In the genomic region with DNA sequence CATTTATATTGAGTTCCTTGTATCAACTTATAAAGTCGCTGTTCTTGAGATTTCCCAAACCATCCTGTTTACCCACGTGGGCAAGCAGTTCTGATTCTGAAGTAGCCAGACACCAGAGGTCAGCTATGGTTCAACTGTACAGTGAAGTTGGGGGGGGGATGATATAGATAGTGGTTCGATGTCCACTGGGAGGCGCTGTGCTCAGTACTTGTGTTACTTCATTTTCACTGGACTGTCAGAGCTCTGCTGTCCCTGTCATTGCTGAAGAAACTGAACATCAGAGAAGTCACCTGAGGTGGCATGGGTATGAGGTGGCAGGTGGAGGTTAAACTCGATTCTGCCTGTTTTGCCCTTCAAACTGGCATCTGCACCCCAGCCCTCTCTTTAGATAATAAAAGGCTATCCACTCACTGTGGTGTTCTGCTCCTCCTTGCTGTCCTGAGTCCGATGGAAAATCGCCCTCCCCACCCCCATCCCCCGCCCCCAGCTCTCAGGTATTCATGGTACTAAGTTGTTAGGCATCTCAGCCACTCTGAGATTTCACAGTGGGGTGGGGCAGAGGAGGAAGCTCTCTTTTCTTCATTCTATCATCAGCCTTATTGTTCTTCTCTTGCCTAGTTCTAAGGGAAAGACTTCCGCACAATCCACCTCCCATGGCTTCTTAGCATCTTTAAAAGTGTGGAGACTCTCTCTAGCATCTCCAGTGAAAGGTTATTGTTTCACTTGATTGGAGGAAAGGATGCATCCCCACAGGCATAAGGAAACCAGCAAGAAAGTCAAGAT, we compare ENCODE assay signal across 23 mouse cellular contexts.
DNase-seq lines count a peak whose midpoint lies in the region; ATAC-seq and TF ChIP-seq lines count a peak whose summit lies in the region.
"Had no signal": no experiment of that assay in that cellular context is flagged by ENCODE, and none has a peak within 500 bp of the region (broad histone marks: within the 10 kb centered on the region; RNA-seq: fewer than 3 reads in every experiment).

No protein-coding gene starts in this region.

- no peak for TF ChIP-seq EP300 in liver, embryonic 14.5 days (IDR thresholded peaks at IDR 0.05; ENCODE audit: low read depth)

- intact Hi-C loops in heart, postnatal 36 days (cut with DNase I): loop anchor here (10.0 kb wide), 1 partner anchor 879 kb away; no protein-coding TSS in a partner anchor

- no peak overlapping the region for H3K9ac ChIP-seq in liver, embryonic 14.5 days (replicated peaks)
- H3K9ac ChIP-seq in liver, embryonic 12.5 days: no peak overlapping the region
- H3K9ac ChIP-seq: embryonic facial prominence, embryonic 13.5 days; hindbrain, embryonic 14.5 days; limb, embryonic 13.5 days; liver, embryonic 15.5 days had no signal

- no peaks in the 10 kb centered on the region for H3K36me3 ChIP-seq in liver, embryonic 14.5 days (replicated peaks; ENCODE audit: control insufficient read depth, insufficient read depth, low read depth)
- no peaks in the 10 kb centered on the region for H3K36me3 ChIP-seq in liver, embryonic 12.5 days
- H3K36me3 ChIP-seq: embryonic facial prominence, embryonic 13.5 days; G1E; heart, embryonic 10.5 days; liver, embryonic 15.5 days had no signal

- no peaks in the 10 kb centered on the region for H3K9me3 ChIP-seq in liver, embryonic 14.5 days (ENCODE audit: control insufficient read depth, low read length)
- no peaks in the 10 kb centered on the region for H3K9me3 ChIP-seq in liver, embryonic 12.5 days (replicated peaks)
- H3K9me3 ChIP-seq: embryonic facial prominence, embryonic 13.5 days; heart, embryonic 10.5 days; limb, embryonic 13.5 days; liver, embryonic 15.5 days had no signal

- H3K4me1 ChIP-seq in liver, embryonic 14.5 days (replicated peaks; ENCODE audit: control insufficient read depth in 2 of 2, insufficient read depth in 2 of 2, low read length in 1 of 2): no peaks in the 10 kb centered on the region
- no peaks in the 10 kb centered on the region for H3K4me1 ChIP-seq in liver, embryonic 12.5 days
- H3K4me1 ChIP-seq: embryonic facial prominence, embryonic 13.5 days; heart, embryonic 10.5 days; limb, embryonic 13.5 days; liver, embryonic 15.5 days had no signal

- no peak for ATAC-seq in liver, embryonic 14.5 days (ENCODE audit: insufficient read depth)
- no peak for ATAC-seq in liver, embryonic 12.5 days
- no peak; the same call in 1 of the 2 replicates for ATAC-seq in megakaryocyte progenitor cell, adult 5-6 weeks (replicated peaks; ENCODE audit: poor library complexity)
- ATAC-seq: forebrain, embryonic 16.5 days; midbrain, embryonic 16.5 days had no signal

- 0 out of 2 replicates have a peak, but pooled peaks have one; percentile 13 for TF ChIP-seq CTCF in liver, embryonic 14.5 days (IDR thresholded peaks at IDR 0.05; ENCODE audit: low read depth)

- no peak overlapping the region for H3K27ac ChIP-seq in liver, embryonic 14.5 days
- no peak overlapping the region for H3K27ac ChIP-seq in liver, embryonic 12.5 days
- H3K27ac ChIP-seq: embryonic facial prominence, embryonic 13.5 days; heart, embryonic 10.5 days; hindbrain, embryonic 14.5 days; limb, embryonic 13.5 days; liver, embryonic 15.5 days; stomach, postnatal 0 days had no signal

- H3K27me3 ChIP-seq in liver, embryonic 14.5 days (ENCODE audit: control insufficient read depth, insufficient read depth, low read length): no peaks in the 10 kb centered on the region
- H3K27me3 ChIP-seq in liver, embryonic 12.5 days (replicated peaks): no peaks in the 10 kb centered on the region
- H3K27me3 ChIP-seq: embryonic facial prominence, embryonic 13.5 days; limb, embryonic 13.5 days; liver, embryonic 15.5 days had no signal

- H3K4me2 ChIP-seq in liver, embryonic 14.5 days (ENCODE audit: low read depth): no peak overlapping the region
- no peak overlapping the region for H3K4me2 ChIP-seq in liver, embryonic 12.5 days
- H3K4me2 ChIP-seq: embryonic facial prominence, embryonic 13.5 days; hindbrain, embryonic 14.5 days; limb, embryonic 13.5 days; liver, embryonic 15.5 days had no signal

- peak; percentile 6 for DNase-seq in heart, postnatal 4 days
- DNase-seq in heart, postnatal 36 days: no peak
- no peak for DNase-seq in liver, embryonic 14.5 days (ENCODE audit: low read depth in 3 of 3, low spot score in 3 of 3)
- peak; percentile 11 for DNase-seq in thymus, postnatal 4 days
- DNase-seq in thymus, postnatal 14 days: no peak
- DNase-seq in c-Kit-positive CD71-positive TER-119-negative erythroid progenitor cells, embryonic 14.5 days (ENCODE audit: low read depth): peak; percentile 4
- DNase-seq: cerebellum, adult 9-11 months; kidney, adult 11 months; kidney, postnatal 10 days; layer of hippocampus, adult 9-11 months; lung, postnatal 10 days; thymus, postnatal 25 days had no signal

- WGBS in liver, embryonic 14.5 days (ENCODE audit: insufficient replicate concordance): 52% methylated on average over 9 of the region's 9 CpGs
- WGBS in liver, embryonic 12.5 days (ENCODE audit: insufficient replicate concordance): 69% methylated on average over 9 of the region's 9 CpGs

- no peak overlapping the region for H3K4me3 ChIP-seq in liver, embryonic 14.5 days (ENCODE audit: insufficient read depth in 1 of 2, low read depth in 2 of 2, low read length in 2 of 2)
- no peak overlapping the region for H3K4me3 ChIP-seq in liver, embryonic 12.5 days
- H3K4me3 ChIP-seq: embryonic facial prominence, embryonic 13.5 days; heart, embryonic 10.5 days; limb, embryonic 13.5 days; liver, embryonic 15.5 days had no signal

Comparison
In these comparisons a context has a peak if more than half of its experiments do, and no peak if none do; other contexts are left out.
1. DNase-seq: peak in heart, postnatal 4 days (single experiment), thymus, postnatal 4 days (single experiment) and c-Kit-positive CD71-positive TER-119-negative erythroid progenitor cells, embryonic 14.5 days (single experiment); none in heart, postnatal 36 days (0 of 2), liver, embryonic 14.5 days (0 of 3) and thymus, postnatal 14 days (single experiment).